Mouse (Mus musculus) layer of hippocampus, postnatal 36 days (tissue): ENCODE results near the gene Olfr1214. TPM values are rescaled to one million over a fixed set of nuclear protein-coding genes. Genes with fewer than 3 reads are reported as not detected.
"Not testable (repeated sequence)": the region's sequence is repeated elsewhere in the genome, so short reads cannot be mapped to it uniquely, and the experiment has no call there.

Source experiments
- DNase-seq, 2 experiments: peaks; one replicate each; pipeline ENCODE4 v3.0.0; 2022
- total RNA-seq, 2 experiments: library from RNA; stranded (reverse); gene quantifications; 2 replicates each; pipeline ENCODE4 v1.2.3; 2021

The Olfr1214 gene
- total RNA-seq = not detected

GRCm38 (mm10) chr2:88992553-88992952 lies at the start of gene Olfr1214:
Gene Olfr1214, minus strand, starts transcription at chr2:88992653.
- no peak for DNase-seq

GRCm38 (mm10) chr2:89031965-89032364 lies 39.5 kb upstream of the Olfr1214 start, which contains the start of gene Olfr1217:
Gene Olfr1217, minus strand, starts transcription at chr2:89032065.
- DNase-seq = no peak

GRCm38 (mm10) chr2:89021436-89021835 lies 29.0 kb upstream of the Olfr1214 start:
- DNase-seq = not testable (repeated sequence)

- DNase-seq = no peak
Measured at GRCm38 (mm10) chr2:89018240-89018639, 25.8 kb upstream of the Olfr1214 start, which contains the start of gene Olfr1216. Gene Olfr1216, minus strand, starts transcription at chr2:89018340.

- DNase-seq = no peak
Measured at GRCm38 (mm10) chr2:89006873-89007272, 14.4 kb upstream of the Olfr1214 start, which contains the start of gene Olfr1215. Gene Olfr1215, minus strand, starts transcription at chr2:89006973.

DNA sequence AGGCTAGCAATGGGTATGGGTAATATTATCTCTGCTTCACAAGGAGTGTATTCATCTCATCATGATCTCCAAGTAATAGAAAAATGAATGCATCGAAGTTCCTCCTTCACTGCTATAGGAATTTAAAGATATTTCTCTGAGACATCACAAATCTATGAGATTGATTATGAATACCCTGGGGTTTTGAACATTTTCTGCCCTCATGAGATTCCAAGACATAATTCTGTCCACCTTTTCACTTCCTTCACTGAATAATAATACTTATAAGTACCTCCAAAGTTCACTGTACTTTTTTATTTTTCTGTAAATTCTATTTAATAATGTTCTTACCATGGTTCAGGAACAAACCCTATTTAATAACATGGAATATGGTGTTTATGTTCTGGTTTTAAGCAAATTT lies 12.3 kb downstream of the Olfr1214 start, which contains the start of gene Gm13762:
Gm13762 (minus strand) TSS at position 101 of the 400 bp plus-strand sequence.
- DNase-seq = no peak

GRCm38 (mm10) chr2:88953669-88954068 lies 38.8 kb downstream of the Olfr1214 start, which contains the start of gene Olfr1212:
Gene Olfr1212, plus strand, starts transcription at chr2:88953969.
- no peak for DNase-seq

GRCm38 (mm10) chr2:88938011-88938410 lies 54.4 kb downstream of the Olfr1214 start, which contains the start of gene Olfr1211:
Gene Olfr1211, minus strand, starts transcription at chr2:88938111.
- no peak for DNase-seq

Other genes starting within 250 kb of the Olfr1214 start
- gene Olfr1198, start 241.3 kb downstream of the Olfr1214 start, total RNA-seq = not detected
- not detected for gene Olfr1199, start 232.2 kb downstream of the Olfr1214 start, total RNA-seq
- gene Olfr1200, start 222.2 kb downstream of the Olfr1214 start, total RNA-seq = not detected
- gene Olfr1201, start 199.6 kb downstream of the Olfr1214 start, total RNA-seq = not detected
- not detected for gene Olfr1202, start 178.2 kb downstream of the Olfr1214 start, total RNA-seq
- gene Olfr1205, start 162.9 kb downstream of the Olfr1214 start, total RNA-seq = not detected
- gene Olfr1204, start 143.4 kb downstream of the Olfr1214 start, total RNA-seq = not detected
- not detected for gene Olfr1206, start 129.4 kb downstream of the Olfr1214 start, total RNA-seq
- not detected for gene Olfr1208, start 90.3 kb downstream of the Olfr1214 start, total RNA-seq
- not detected for gene Olfr1209, start 77.5 kb downstream of the Olfr1214 start, total RNA-seq
- gene Olfr1211, start 54.5 kb downstream of the Olfr1214 start, total RNA-seq = not detected
- not detected for gene Olfr1212, start 38.7 kb downstream of the Olfr1214 start, total RNA-seq
- gene Gm13762, start 12.4 kb downstream of the Olfr1214 start, total RNA-seq = not detected
- gene Olfr1215, start 14.3 kb upstream of the Olfr1214 start, total RNA-seq = not detected
- gene Olfr1216, start 25.7 kb upstream of the Olfr1214 start, total RNA-seq = not detected
- gene Olfr1217, start 39.4 kb upstream of the Olfr1214 start, total RNA-seq = not detected
- gene Olfr1218, start 68.5 kb upstream of the Olfr1214 start, total RNA-seq = not detected
- not detected for gene Olfr1219, start 90.9 kb upstream of the Olfr1214 start, total RNA-seq
- gene Olfr1220, start 114.2 kb upstream of the Olfr1214 start, total RNA-seq = not detected
- gene Olfr1221, start 124.6 kb upstream of the Olfr1214 start, total RNA-seq = not detected
- gene Olfr1222, start 140.4 kb upstream of the Olfr1214 start, total RNA-seq = not detected
- not detected for gene Olfr1223, start 158.9 kb upstream of the Olfr1214 start, total RNA-seq
- gene Olfr1224-ps1, start 171.4 kb upstream of the Olfr1214 start, total RNA-seq = not detected
- not detected for gene Olfr1225, start 182.0 kb upstream of the Olfr1214 start, total RNA-seq
- gene Olfr1226, start 207.4 kb upstream of the Olfr1214 start, total RNA-seq = not detected